Mouse (Mus musculus) liver, postnatal 0 days (tissue): ENCODE data around the gene 1700013H16Rik. TPM values are rescaled to one million over a fixed set of nuclear protein-coding genes. Genes with fewer than 3 reads are reported as not detected.
"Not testable (repeated sequence)": the region's sequence is repeated elsewhere in the genome, so short reads cannot be mapped to it uniquely, and the experiment has no call there.

ENCODE experiments used
- ATAC-seq: fragments of 200-750 bp; cut with Nextera tagmentation; 2 replicates; pipeline ENCODE4 v1.8.0; 2017; ENCODE audit warnings: mild to moderate bottlenecking, moderate library complexity
- DNase-seq: peaks from one replicate; pipeline ENCODE4 v3.0.0-alpha.2; 2016
- H3K27ac ChIP-seq: fragments of 300-500 bp; sonication (generic); 2 replicates; pipeline ENCODE4 v1.5.1; 2014; ENCODE audit warnings: antibody characterized with exemption, moderate library complexity, mild to moderate bottlenecking, low read depth
- H3K27me3 ChIP-seq: fragments of 300-500 bp; sonication (generic); 2 replicates; pipeline ENCODE4 v1.6.1; 2014; ENCODE audit warnings: low read length, control low read depth, mixed read lengths; ENCODE audit not compliant: insufficient read depth
- H3K36me3 ChIP-seq: fragments of 300-500 bp; sonication (generic); replicated peaks from 2 replicates; pipeline ENCODE4 v1.6.1; 2014; ENCODE audit warnings: mild to moderate bottlenecking, control low read depth, low read length, moderate library complexity, mixed read lengths; ENCODE audit not compliant: insufficient read depth
- H3K4me1 ChIP-seq: fragments of 300-500 bp; sonication (generic); 2 replicates; pipeline ENCODE4 v1.6.1; 2014; ENCODE audit warnings: antibody characterized with exemption, mild to moderate bottlenecking, control low read depth; ENCODE audit not compliant: insufficient read depth
- H3K4me2 ChIP-seq: fragments of 300-500 bp; sonication (generic); 2 replicates; pipeline ENCODE4 v1.6.1; 2014; ENCODE audit warnings: low read depth, mild to moderate bottlenecking, low read length, moderate library complexity, mixed read lengths
- H3K4me3 ChIP-seq: fragments of 300-500 bp; sonication (generic); 2 replicates; pipeline ENCODE4 v1.5.1; 2014; ENCODE audit warnings: low read depth, low read length
- H3K9ac ChIP-seq: fragments of 300-500 bp; sonication (generic); replicated peaks from 2 replicates; pipeline ENCODE4 v1.6.1; 2014; ENCODE audit warnings: mild to moderate bottlenecking, moderate library complexity
- H3K9me3 ChIP-seq: fragments of 300-500 bp; sonication (generic); 2 replicates; pipeline ENCODE4 v1.6.1; 2016; ENCODE audit warnings: mild to moderate bottlenecking, control low read depth, low read length, mixed read lengths
- CTCF ChIP-seq: sonication (generic); IDR thresholded peaks from 2 replicates; pipeline ENCODE4 v1.5.1; 2016; ENCODE audit warnings: antibody characterized with exemption, low read depth
- EP300 ChIP-seq: IDR thresholded peaks from 2 replicates; pipeline ENCODE4 v1.6.1; 2016; ENCODE audit warnings: antibody characterized with exemption, low read depth, mild to moderate bottlenecking
- WGBS: fragments of 180-500 bp; shearing (Covaris S2); extraction: QIAGEN DNeasy Blood & Tissue Kit; methylation state at CpG from one replicate; pipeline ENCODE4 v1.1.7; 2014; ENCODE audit not compliant: insufficient replicate concordance; 5-methylcytosine and 5-hydroxymethylcytosine counted together
- polyA plus RNA-seq: library from polyadenylated mRNA; unstranded; fragments of >200 nt; fragmentation: Nextera tagmentation; extraction: Ambion mirVana; gene quantifications from 2 replicates; pipeline ENCODE4 v1.2.1, GENCODE M21; 2015

1700013H16Rik gene
- polyA plus RNA-seq: not detected in 2 replicates

- no peak within 1 kb of the TSS for H3K9ac ChIP-seq
- H3K36me3 ChIP-seq: no peaks in the 10 kb centered on the region
- no peaks in the 10 kb centered on the region for H3K4me1 ChIP-seq
- WGBS: 87% methylated on average over 16 of the region's 16 CpGs
- no peak for TF ChIP-seq CTCF
- no peak for TF ChIP-seq EP300
- H3K4me3 ChIP-seq: no peak within 1 kb of the TSS
- DNase-seq: no peak
- no peak within 1 kb of the TSS for H3K27ac ChIP-seq
- no peaks in the 10 kb centered on the region for H3K27me3 ChIP-seq
- ATAC-seq: no peak
- H3K4me2 ChIP-seq: no peak within 1 kb of the TSS
- peaks cover 4% of the 10 kb centered on the region; the same call in 1 of the 2 replicates for H3K9me3 ChIP-seq
Observed at GRCm38 (mm10) chrX:53757736-53758135, at the start of gene 1700013H16Rik. 1700013H16Rik (minus strand) TSS chrX:53757831.

GRCm38 (mm10) chrX:53799074-53799473 is 41.4 kb upstream of the 1700013H16Rik start:
- WGBS: 44% methylated on average over 3 of the region's 3 CpGs
- H3K4me3 ChIP-seq: no peak overlapping the region
- H3K4me2 ChIP-seq: no peak overlapping the region
- H3K27me3 ChIP-seq: no peaks in the 10 kb centered on the region
- H3K36me3 ChIP-seq: no peaks in the 10 kb centered on the region
- TF ChIP-seq EP300 (no peak), CTCF (peak; percentile 25)
- no peaks in the 10 kb centered on the region for H3K9me3 ChIP-seq
- ATAC-seq (no peak), DNase-seq (no peak)
- no peaks in the 10 kb centered on the region for H3K4me1 ChIP-seq
- H3K9ac ChIP-seq: no peak overlapping the region
- no peak overlapping the region for H3K27ac ChIP-seq

- H3K4me3 ChIP-seq, H3K27ac ChIP-seq, H3K9ac ChIP-seq, H3K9me3 ChIP-seq, H3K4me2 ChIP-seq, H3K36me3 ChIP-seq, H3K4me1 ChIP-seq, H3K27me3 ChIP-seq, DNase-seq, ATAC-seq: not testable (repeated sequence)
- 61% methylated on average over 10 of the region's 11 CpGs for WGBS
Observed at GRCm38 (mm10) chrX:53797519-53797918, 39.9 kb upstream of the 1700013H16Rik start, which contains the start of gene Xlr. Xlr (minus strand) TSS chrX:53797706.

GRCm38 (mm10) chrX:53776276-53776675 is 18.6 kb upstream of the 1700013H16Rik start, which contains the start of gene Zfp36l3:
Zfp36l3 (minus strand) TSS chrX:53776394.
- 85% methylated on average over 12 of the region's 12 CpGs for WGBS
- TF ChIP-seq EP300 (no peak), CTCF (no peak)
- no peak for ATAC-seq
- no peaks in the 10 kb centered on the region for H3K36me3 ChIP-seq
- H3K4me2 ChIP-seq: no peak within 1 kb of the TSS
- H3K9ac ChIP-seq: no peak within 1 kb of the TSS
- DNase-seq: no peak
- H3K4me1 ChIP-seq: no peaks in the 10 kb centered on the region
- H3K27ac ChIP-seq: no peak within 1 kb of the TSS
- no peak within 1 kb of the TSS for H3K4me3 ChIP-seq
- no peaks in the 10 kb centered on the region for H3K27me3 ChIP-seq
- H3K9me3 ChIP-seq: no peaks in the 10 kb centered on the region

- TF ChIP-seq CTCF: no peak
- TF ChIP-seq EP300: no peak
- no peak for ATAC-seq
- WGBS: 85% methylated on average over 1 of the region's 1 CpGs
- Histone ChIP-seq H3K4me1 (no peaks in the 10 kb centered on the region), H3K36me3 (no peaks in the 10 kb centered on the region), H3K4me3 (no peak overlapping the region), H3K27ac (no peak overlapping the region), H3K4me2 (no peak overlapping the region), H3K27me3 (no peaks in the 10 kb centered on the region), H3K9me3 (peaks cover 4% of the 10 kb centered on the region; the same call in 1 of the 2 replicates), H3K9ac (no peak overlapping the region)
- no peak for DNase-seq
Observed at GRCm38 (mm10) chrX:53752851-53753250, 4.8 kb downstream of the 1700013H16Rik start.

- no peak for DNase-seq
- H3K27ac ChIP-seq: no peak overlapping the region
- no peak overlapping the region for H3K9ac ChIP-seq
- H3K4me2 ChIP-seq: no peak overlapping the region
- no peaks in the 10 kb centered on the region for H3K36me3 ChIP-seq
- H3K9me3 ChIP-seq: no peaks in the 10 kb centered on the region
- TF ChIP-seq CTCF (no peak), EP300 (no peak)
- no peaks in the 10 kb centered on the region for H3K27me3 ChIP-seq
- no peaks in the 10 kb centered on the region for H3K4me1 ChIP-seq
- no peak overlapping the region for H3K4me3 ChIP-seq
- WGBS: 55% methylated on average over 2 of the region's 2 CpGs
- ATAC-seq: no peak
Observed at GRCm38 (mm10) chrX:53728967-53729366, 28.7 kb downstream of the 1700013H16Rik start.

GRCm38 (mm10) chrX:53724596-53724995 is 33.0 kb downstream of the 1700013H16Rik start, which contains the start of gene 4930502E18Rik:
4930502E18Rik (plus strand) TSS chrX:53724826.
- 75% methylated on average over 11 of the region's 11 CpGs for WGBS
- no peak for DNase-seq
- Histone ChIP-seq H3K9me3 (no peaks in the 10 kb centered on the region), H3K27ac (no peak within 1 kb of the TSS), H3K36me3 (no peaks in the 10 kb centered on the region), H3K27me3 (no peaks in the 10 kb centered on the region), H3K4me3 (no peak within 1 kb of the TSS), H3K4me2 (no peak within 1 kb of the TSS), H3K4me1 (no peaks in the 10 kb centered on the region), H3K9ac (no peak within 1 kb of the TSS)
- TF ChIP-seq CTCF (no peak), EP300 (no peak)
- ATAC-seq: no peak
